Comparison of ENCODE assay signal across 28 mouse cellular contexts in genomic region chr16:32427506-32427905, GRCm38 (mm10). TPM values are rescaled to one million over a fixed set of nuclear protein-coding genes. Genes with fewer than 3 reads are reported as not detected.
DNase-seq lines count a peak whose midpoint lies in the region; ATAC-seq and TF ChIP-seq lines count a peak whose summit lies in the region.
"Had no signal": no experiment of that assay in that cellular context is flagged by ENCODE, and none has a peak within 500 bp of the region (broad histone marks: within the 10 kb centered on the region; RNA-seq: fewer than 3 reads in every experiment).

No protein-coding gene starts in this region.

- H3K4me1 ChIP-seq in kidney, adult 2 months (ENCODE audit: control insufficient read depth, insufficient read depth, low read length) = peaks cover 19% of the 10 kb centered on the region
- peaks cover 14% of the 10 kb centered on the region for H3K4me1 ChIP-seq in kidney, embryonic 15.5 days
- 0 out of 2 replicates have a peak, but pooled peaks cover 3% of the 10 kb centered on the region for H3K4me1 ChIP-seq in kidney, embryonic 14.5 days (ENCODE audit: control insufficient read depth, insufficient read depth, low read length)
- peaks cover 9% of the 10 kb centered on the region; the same call in 1 of the 2 replicates for H3K4me1 ChIP-seq in kidney, embryonic 16.5 days (ENCODE audit: insufficient read depth, low read length)

- H3K4me3 ChIP-seq in kidney, adult 2 months (ENCODE audit: insufficient read depth, low read depth, low read length) = no peak overlapping the region
- H3K4me3 ChIP-seq in kidney, embryonic 15.5 days (replicated peaks) = no peak overlapping the region
- no peak overlapping the region for H3K4me3 ChIP-seq in kidney, embryonic 14.5 days (ENCODE audit: low read length)
- H3K4me3 ChIP-seq in kidney, embryonic 16.5 days (ENCODE audit: low read length) = no peak overlapping the region
- H3K4me3 ChIP-seq: embryonic facial prominence, embryonic 13.5 days; embryonic facial prominence, embryonic 15.5 days; erythroblast, embryonic 14.5 days; forebrain, embryonic 10.5 days; forebrain, embryonic 12.5 days had no signal

- no peak for TF ChIP-seq CTCF in kidney, adult 2 months (conservative IDR thresholded peaks at IDR 0.05; ENCODE audit: insufficient read depth, insufficient read length, low read depth, low read length)

- ATAC-seq in kidney, embryonic 15.5 days (replicated peaks; ENCODE audit: low FRiP score) = no peak
- ATAC-seq in kidney, embryonic 14.5 days (ENCODE audit: low FRiP score, low TSS enrichment) = no peak
- ATAC-seq in kidney, embryonic 16.5 days (ENCODE audit: low FRiP score, low TSS enrichment) = no peak
- ATAC-seq: forebrain, embryonic 14.5 days had no signal

- H3K36me3 ChIP-seq in kidney, adult 2 months (ENCODE audit: control insufficient read depth, insufficient read depth, low read length) = no peaks in the 10 kb centered on the region
- no peaks in the 10 kb centered on the region for H3K36me3 ChIP-seq in kidney, embryonic 15.5 days
- no peaks in the 10 kb centered on the region for H3K36me3 ChIP-seq in kidney, embryonic 14.5 days (ENCODE audit: control insufficient read depth, insufficient read depth, low read length)
- no peaks in the 10 kb centered on the region for H3K36me3 ChIP-seq in kidney, embryonic 16.5 days (ENCODE audit: insufficient read depth, low read length)
- H3K36me3 ChIP-seq: embryonic facial prominence, embryonic 13.5 days; embryonic facial prominence, embryonic 15.5 days; forebrain, embryonic 12.5 days had no signal

- no peak overlapping the region for H3K9ac ChIP-seq in kidney, embryonic 15.5 days
- H3K9ac ChIP-seq in kidney, embryonic 14.5 days (ENCODE audit: low read depth, low read length) = no peak overlapping the region
- no peak overlapping the region for H3K9ac ChIP-seq in kidney, embryonic 16.5 days (replicated peaks; ENCODE audit: low read length)
- H3K9ac ChIP-seq: embryonic facial prominence, embryonic 13.5 days; embryonic facial prominence, embryonic 15.5 days; forebrain, embryonic 12.5 days had no signal

- WGBS in kidney, adult 2 months = 55% methylated on average over 3 of the region's 3 CpGs
- 86% methylated on average over 3 of the region's 3 CpGs for WGBS in kidney, embryonic 15.5 days
- 80% methylated on average over 3 of the region's 3 CpGs for WGBS in kidney, embryonic 14.5 days
- WGBS in kidney, embryonic 16.5 days = 64% methylated on average over 3 of the region's 3 CpGs

- H3K9me3 ChIP-seq in kidney, embryonic 15.5 days (replicated peaks) = no peaks in the 10 kb centered on the region
- no peaks in the 10 kb centered on the region for H3K9me3 ChIP-seq in kidney, embryonic 14.5 days (ENCODE audit: control insufficient read depth, low read length)
- H3K9me3 ChIP-seq in kidney, embryonic 16.5 days (ENCODE audit: low read length) = no peaks in the 10 kb centered on the region
- H3K9me3 ChIP-seq: embryonic facial prominence, embryonic 13.5 days; embryonic facial prominence, embryonic 15.5 days; forebrain, embryonic 10.5 days; forebrain, embryonic 12.5 days had no signal

- H3K27ac ChIP-seq in kidney, adult 2 months (ENCODE audit: insufficient read depth, low read depth, low read length) = peak overlapping the region; percentile 56
- H3K27ac ChIP-seq in kidney, embryonic 15.5 days = no peak overlapping the region
- no peak overlapping the region for H3K27ac ChIP-seq in kidney, embryonic 14.5 days (ENCODE audit: low read depth, low read length)
- no peak overlapping the region for H3K27ac ChIP-seq in kidney, embryonic 16.5 days (ENCODE audit: low read length)
- H3K27ac ChIP-seq: embryonic facial prominence, embryonic 13.5 days; embryonic facial prominence, embryonic 15.5 days; forebrain, embryonic 10.5 days; forebrain, embryonic 12.5 days had no signal

- no peak overlapping the region for H3K4me2 ChIP-seq in kidney, embryonic 15.5 days
- no peak overlapping the region for H3K4me2 ChIP-seq in kidney, embryonic 14.5 days (replicated peaks; ENCODE audit: low read depth, low read length)
- no peak overlapping the region for H3K4me2 ChIP-seq in kidney, embryonic 16.5 days (replicated peaks; ENCODE audit: low read depth, low read length)
- H3K4me2 ChIP-seq: embryonic facial prominence, embryonic 13.5 days; embryonic facial prominence, embryonic 15.5 days; forebrain, embryonic 12.5 days had no signal

- no peaks in the 10 kb centered on the region for H3K27me3 ChIP-seq in kidney, adult 2 months (replicated peaks; ENCODE audit: control insufficient read depth, insufficient read depth, low read length)
- H3K27me3 ChIP-seq in kidney, embryonic 15.5 days = no peaks in the 10 kb centered on the region
- H3K27me3 ChIP-seq in kidney, embryonic 14.5 days (ENCODE audit: control insufficient read depth, insufficient read depth, low read length) = no peaks in the 10 kb centered on the region
- no peaks in the 10 kb centered on the region for H3K27me3 ChIP-seq in kidney, embryonic 16.5 days (ENCODE audit: insufficient read depth, low read length)
- H3K27me3 ChIP-seq: embryonic facial prominence, embryonic 13.5 days; embryonic facial prominence, embryonic 15.5 days; forebrain, embryonic 12.5 days had no signal

- DNase-seq in kidney, adult 2 months = peak; percentile 80
- peak; percentile 85 for DNase-seq in kidney, adult 9 months
- DNase-seq in kidney, postnatal 25 days = peak; percentile 18 to 58
- DNase-seq in left cerebral cortex, adult 8-10 months (ENCODE audit: low spot score in 2 of 2) = no peak
- DNase-seq: adrenal gland, adult 2 months; adrenal gland, postnatal 10 days; adrenal gland, postnatal 25 days; cerebellum, adult 11 months; cerebellum, adult 18-20 months; cerebellum, adult 8-10 months; cerebellum, adult 9-11 months; cerebellum, postnatal 14 days; cerebellum, postnatal 36 days; embryo, embryonic 11 days had no signal

- TF ChIP-seq POLR2A in kidney, adult 2 months (IDR thresholded peaks at IDR 0.05; ENCODE audit: low read depth, low read length) = no peak

RNA-seq across cellular contexts. Expression of gene Pcyt1a, which starts 3.2 kb away (rescaled TPM):
- polyA plus RNA-seq in kidney, adult 2 months (2012; rRNA removed) = 42.9 and 43.8 TPM in 2 replicates
- polyA plus RNA-seq in kidney, embryonic 15.5 days (2015; fragmentation: Nextera tagmentation; extraction: Ambion mirVana) = 35.8 and 41.3 TPM in 2 replicates
- polyA plus RNA-seq in kidney, embryonic 14.5 days (2014; fragmentation: Nextera tagmentation; extraction: Ambion mirVana) = 16.5 and 40.6 TPM in 2 replicates
- 38.3 and 44.6 TPM in 2 replicates for polyA plus RNA-seq in kidney, embryonic 16.5 days (2015; fragmentation: Nextera tagmentation; extraction: Ambion mirVana)
- 10 to 100 TPM; 40.0 to 46.7 (median 43.6) TPM for total RNA-seq in left cerebral cortex, adult 8-10 months (2022)

RNA-seq across cellular contexts. Expression of gene Tctex1d2, which starts 8.0 kb away (rescaled TPM):
- polyA plus RNA-seq in kidney, adult 2 months (2012; rRNA removed) = 11.1 and 12.0 TPM in 2 replicates
- 32.0 and 33.6 TPM in 2 replicates for polyA plus RNA-seq in kidney, embryonic 15.5 days (2015; fragmentation: Nextera tagmentation; extraction: Ambion mirVana)
- 32.5 and 37.8 TPM in 2 replicates for polyA plus RNA-seq in kidney, embryonic 14.5 days (2014; fragmentation: Nextera tagmentation; extraction: Ambion mirVana)
- polyA plus RNA-seq in kidney, embryonic 16.5 days (2015; fragmentation: Nextera tagmentation; extraction: Ambion mirVana) = 30.0 and 30.7 TPM in 2 replicates
- total RNA-seq in left cerebral cortex, adult 8-10 months (2022) = 10 to 100 TPM; 17.5 to 21.3 (median 20.0) TPM
- polyA plus RNA-seq: erythroblast, embryonic 14.5 days had no signal

RNA-seq across cellular contexts. Expression of gene Tm4sf19, which starts 27.2 kb away (rescaled TPM):
- polyA plus RNA-seq in kidney, adult 2 months (2012; rRNA removed) = 0.07 and 0.08 TPM in 2 replicates
- polyA plus RNA-seq in kidney, embryonic 15.5 days (2015; fragmentation: Nextera tagmentation; extraction: Ambion mirVana) = 0.55 TPM in 1 of 2 replicates, not detected in the other
- not detected in 2 replicates for polyA plus RNA-seq in kidney, embryonic 14.5 days (2014; fragmentation: Nextera tagmentation; extraction: Ambion mirVana)
- not detected in 2 replicates for polyA plus RNA-seq in kidney, embryonic 16.5 days (2015; fragmentation: Nextera tagmentation; extraction: Ambion mirVana)
- total RNA-seq in left cerebral cortex, adult 8-10 months (2022) = under 1 TPM in 1 of 4 experiments, not detected in 3; 0.27 TPM
- total RNA-seq: adrenal gland, postnatal 25 days; adrenal gland, postnatal 4 days; common myeloid progenitor, adult 5-6 weeks; ES-E14; MEL had no signal
- polyA plus RNA-seq: C2C12; embryonic facial prominence, embryonic 13.5 days; erythroblast, embryonic 14.5 days; forebrain, embryonic 10.5 days; forebrain, embryonic 12.5 days; forebrain, embryonic 14.5 days had no signal

Comparison
In these comparisons a context has a peak if more than half of its experiments do, and no peak if none do; other contexts are left out.
1. DNase-seq: peak in kidney, adult 2 months (single experiment), kidney, adult 9 months (single experiment) and kidney, postnatal 25 days (2 of 2); none in left cerebral cortex, adult 8-10 months (0 of 2).